Mouse (Mus musculus) CH12.LX (cell line): ENCODE measurements around the gene Atp6v0a4.

Experiments
- CHD2 ChIP-seq: IDR thresholded peaks from 2 replicates; pipeline ENCODE4 v1.6.1; 2011; ENCODE audit warnings: low read length, improper control_type of control experiment
- KAT2A ChIP-seq: IDR thresholded peaks from 2 replicates; pipeline ENCODE4 v1.6.1; 2012; ENCODE audit warnings: low read length, improper control_type of control experiment, inconsistent platforms; ENCODE audit not compliant: insufficient replicate concordance
- MAFK ChIP-seq: IDR thresholded peaks from 2 replicates; pipeline ENCODE4 v1.6.1; 2011; ENCODE audit warnings: low read length, improper control_type of control experiment; ENCODE audit not compliant: insufficient replicate concordance
- MXI1 ChIP-seq: IDR thresholded peaks from 2 replicates; pipeline ENCODE4 v1.6.1; 2011; ENCODE audit warnings: mild to moderate bottlenecking, low read depth, low read length, improper control_type of control experiment
- POLR2A ChIP-seq: IDR thresholded peaks from 2 replicates; pipeline ENCODE4 v1.6.1; 2011; ENCODE audit warnings: low read depth, mild to moderate bottlenecking, improper control_type of control experiment, low read length
- SIN3A ChIP-seq: IDR thresholded peaks from 2 replicates; pipeline ENCODE4 v1.6.1; 2012; ENCODE audit warnings: low read length, improper control_type of control experiment, inconsistent platforms
- TBP ChIP-seq: conservative IDR thresholded peaks from 2 replicates; pipeline ENCODE4 v1.6.1; 2011; ENCODE audit warnings: low read depth, low read length, improper control_type of control experiment

GRCm38 (mm10) chr6:38139086-38139485 is 14.7 kb upstream of the Atp6v0a4 start:
- TF ChIP-seq SIN3A (no peak), MAFK (no peak), MXI1 (no peak), CHD2 (no peak), KAT2A (no peak), TBP (no peak), POLR2A (no peak)
